In the genomic region with DNA sequence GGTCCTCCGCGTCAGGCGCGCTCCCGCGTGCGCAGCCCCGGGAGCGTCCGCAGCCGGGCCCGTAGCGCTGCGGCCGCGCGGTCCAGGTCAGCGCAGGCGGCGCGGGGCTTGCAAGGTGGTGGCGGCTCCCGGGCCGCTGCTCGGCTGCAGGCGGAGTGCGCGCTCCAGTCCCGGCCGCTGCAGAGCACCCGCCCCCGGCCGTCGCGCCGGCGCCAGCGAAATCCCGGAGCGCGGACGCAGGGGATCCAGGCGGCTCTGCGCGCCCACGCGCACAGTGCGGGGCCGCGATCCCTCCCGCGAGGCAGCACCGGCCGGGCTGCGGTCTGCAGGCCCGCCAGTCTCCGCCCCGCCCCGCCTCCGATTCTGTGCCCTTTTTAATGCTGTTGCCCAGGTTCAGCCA, we compare ENCODE assay signal across 8 mouse cellular contexts. TPM values are rescaled to one million over a fixed set of nuclear protein-coding genes. Genes with fewer than 3 reads are reported as not detected.
A peak's percentile ranks its signal among the peaks of the same experiment; 100 is the strongest.
DNase-seq lines count a peak whose midpoint lies in the region; ATAC-seq lines count a peak whose summit lies in the region.

A gene (minus strand): TSS at position 146 of the 400 bp plus-strand sequence.

- WGBS in intestine, embryonic 15.5 days = 0% methylated on average over 60 of the region's 60 CpGs
- WGBS in midbrain, embryonic 10.5 days = under 1% methylated on average over 60 of the region's 60 CpGs

- peak; percentile 96 for DNase-seq in adrenal gland, postnatal 10 days
- DNase-seq in embryo, embryonic 11 days = peak; percentile 95
- DNase-seq in gastrocnemius, postnatal 36 days = peak; percentile 80 to 86
- DNase-seq in left cerebral cortex, postnatal 36 days (ENCODE audit: low spot score in 2 of 2) = peak; percentile 87 to 93
- DNase-seq in midbrain, embryonic 10.5 days (ENCODE audit: low spot score) = peak; percentile 88
- DNase-seq in skeletal muscle tissue, adult 2 months (ENCODE audit: low read depth, low spot score) = peak; percentile 79
- DNase-seq in yolk sac, embryonic 10.5 days (ENCODE audit: low spot score) = peak; percentile 86

- H3K4me3 ChIP-seq in intestine, embryonic 15.5 days (replicated peaks) = peak within 1 kb of the TSS; percentile 98
- peak within 1 kb of the TSS; percentile 80 for H3K4me3 ChIP-seq in midbrain, embryonic 10.5 days

- intact Hi-C loops in gastrocnemius, postnatal 36 days (cut with DNase I) = no loop called here
- intact Hi-C loops in left cerebral cortex, postnatal 36 days (cut with DNase I) = loop anchor here (2.0 to 5.0 kb wide), 3 partner anchors 95 to 617 kb away; no protein-coding TSS in a partner anchor

- peak; percentile 94 for ATAC-seq in intestine, embryonic 15.5 days

- no peaks in the 10 kb centered on the region for H3K27me3 ChIP-seq in intestine, embryonic 15.5 days (replicated peaks)
- peaks cover 43% of the 10 kb centered on the region for H3K27me3 ChIP-seq in midbrain, embryonic 10.5 days (ENCODE audit: low read depth, poor library complexity, severe bottlenecking)

- peak within 1 kb of the TSS; percentile 93 for H3K4me2 ChIP-seq in intestine, embryonic 15.5 days (replicated peaks)

- H3K36me3 ChIP-seq in intestine, embryonic 15.5 days = no peaks in the 10 kb centered on the region
- H3K36me3 ChIP-seq in midbrain, embryonic 10.5 days = no peaks in the 10 kb centered on the region

- peaks cover 20% of the 10 kb centered on the region for H3K4me1 ChIP-seq in intestine, embryonic 15.5 days (replicated peaks)
- peaks cover 43% of the 10 kb centered on the region for H3K4me1 ChIP-seq in midbrain, embryonic 10.5 days

- H3K9me3 ChIP-seq in intestine, embryonic 15.5 days = no peaks in the 10 kb centered on the region
- H3K9me3 ChIP-seq in midbrain, embryonic 10.5 days (replicated peaks) = no peaks in the 10 kb centered on the region

- H3K9ac ChIP-seq in intestine, embryonic 15.5 days = peak within 1 kb of the TSS; percentile 96

- H3K27ac ChIP-seq in intestine, embryonic 15.5 days = peak within 1 kb of the TSS; percentile 86
- H3K27ac ChIP-seq in midbrain, embryonic 10.5 days (replicated peaks) = peak within 1 kb of the TSS; percentile 87

RNA-seq across cellular contexts. Expression of the gene that starts here (rescaled TPM):
- total RNA-seq in adrenal gland, postnatal 10 days (2021) = 10 to 100 TPM; 21.0 to 23.8 TPM
- 1 to 10 TPM; 3.1 to 4.1 TPM for total RNA-seq in gastrocnemius, postnatal 36 days (2021)
- 21.0 and 23.7 TPM in 2 replicates for polyA plus RNA-seq in intestine, embryonic 15.5 days (2015; fragmentation: Nextera tagmentation; extraction: Ambion mirVana)
- total RNA-seq in left cerebral cortex, postnatal 36 days (2021) = 100 to 1,000 TPM in 1 of 2 experiments, 10 to 100 TPM in 1; 92.0 to 103 TPM
- polyA plus RNA-seq in midbrain, embryonic 10.5 days (2016; fragmentation: Nextera tagmentation; extraction: Ambion mirVana) = 10.8 and 14.6 TPM in 2 replicates

Comparison
In these comparisons a context has a peak if more than half of its experiments do, and no peak if none do; other contexts are left out.
1. Peak in every context shown above with its lines: DNase-seq, ATAC-seq, H3K4me3 ChIP-seq and H3K27ac ChIP-seq.
2. RNA of the gene that starts here (total RNA-seq): 92.0 to 103 TPM in left cerebral cortex, postnatal 36 days and 21.0 to 23.8 TPM in adrenal gland, postnatal 10 days; 3.1 to 4.1 TPM in gastrocnemius, postnatal 36 days; every median in the first group is over 4 times any median in the second.